Mouse (Mus musculus): ENCODE data around the gene Rasgef1b. TPM values are rescaled to one million over a fixed set of nuclear protein-coding genes. Genes with fewer than 3 reads are reported as not detected.

The Rasgef1b gene
- polyA plus RNA-seq, 1 experiment from 2014 or later: 3.6 TPM

DNA sequence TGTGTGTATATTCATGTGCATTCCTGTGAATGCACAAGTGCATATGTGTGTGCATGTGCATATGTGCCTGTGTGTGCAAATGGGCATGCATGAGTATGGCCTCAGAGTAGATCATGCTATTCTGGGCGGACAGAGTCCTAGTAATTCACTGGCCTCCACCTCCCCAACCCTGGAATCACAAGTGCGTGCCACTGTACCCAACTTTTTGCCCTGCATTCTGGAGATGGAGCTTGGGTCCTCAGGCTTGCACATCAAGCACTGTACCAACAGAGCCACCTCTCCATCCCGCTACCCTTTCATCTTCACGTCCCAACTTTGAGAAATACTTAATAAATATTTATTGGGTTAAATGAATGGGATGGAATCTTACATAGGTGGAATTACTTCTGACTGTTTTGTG lies 138.3 kb downstream of the Rasgef1b start:
- WGBS: 90% methylated on average over 4 of the region's 4 CpGs
- ATAC-seq: no peak
- H3K27ac ChIP-seq (ENCODE audit: low read depth, low read length): no peak overlapping the region
- no peaks in the 10 kb centered on the region for H3K36me3 ChIP-seq (ENCODE audit: control insufficient read depth, insufficient read depth)
- TF ChIP-seq CTCF (IDR thresholded peaks at IDR 0.05; ENCODE audit: low read depth): no peak
- H3K4me3 ChIP-seq (ENCODE audit: low read depth, low read length): no peak overlapping the region
- no peak overlapping the region for H3K4me2 ChIP-seq (replicated peaks; ENCODE audit: low read depth)
- H3K4me1 ChIP-seq (replicated peaks; ENCODE audit: control insufficient read depth, insufficient read depth, low read length): no peaks in the 10 kb centered on the region
- no peaks in the 10 kb centered on the region for H3K27me3 ChIP-seq (replicated peaks; ENCODE audit: control insufficient read depth, insufficient read depth, low read length)
- H3K9me3 ChIP-seq (ENCODE audit: control insufficient read depth): no peaks in the 10 kb centered on the region
- H3K9ac ChIP-seq (ENCODE audit: low read depth, low read length): no peak overlapping the region

DNA sequence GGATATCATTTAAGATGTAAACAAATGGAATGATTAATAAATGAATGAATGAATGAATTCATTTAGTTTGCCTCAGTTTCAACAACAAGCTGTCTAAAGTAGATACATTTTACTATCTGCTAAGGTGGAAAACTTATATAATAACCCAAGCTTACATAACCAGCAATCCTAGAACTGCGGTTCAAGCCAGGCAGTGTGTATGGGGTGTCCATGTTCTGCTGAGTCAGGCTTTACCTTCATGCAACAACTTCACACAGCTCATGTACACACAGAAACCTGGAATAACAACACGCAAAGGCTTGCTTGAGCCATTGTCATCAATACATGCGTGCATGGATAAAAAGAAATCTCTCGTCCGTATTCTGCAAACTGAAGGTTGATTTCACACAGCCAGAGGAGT lies 140.9 kb downstream of the Rasgef1b start:
- Histone ChIP-seq H3K27me3 (replicated peaks; ENCODE audit: control insufficient read depth, insufficient read depth, low read length) (no peaks in the 10 kb centered on the region), H3K4me2 (replicated peaks; ENCODE audit: low read depth) (no peak overlapping the region), H3K4me3 (ENCODE audit: low read depth, low read length) (no peak overlapping the region), H3K27ac (ENCODE audit: low read depth, low read length) (no peak overlapping the region), H3K9me3 (ENCODE audit: control insufficient read depth) (no peaks in the 10 kb centered on the region), H3K4me1 (replicated peaks; ENCODE audit: control insufficient read depth, insufficient read depth, low read length) (no peaks in the 10 kb centered on the region), H3K36me3 (ENCODE audit: control insufficient read depth, insufficient read depth) (no peaks in the 10 kb centered on the region), H3K9ac (ENCODE audit: low read depth, low read length) (no peak overlapping the region)
- WGBS: 95% methylated on average over 5 of the region's 5 CpGs
- ATAC-seq: no peak
- TF ChIP-seq CTCF (IDR thresholded peaks at IDR 0.05; ENCODE audit: low read depth): no peak

DNA sequence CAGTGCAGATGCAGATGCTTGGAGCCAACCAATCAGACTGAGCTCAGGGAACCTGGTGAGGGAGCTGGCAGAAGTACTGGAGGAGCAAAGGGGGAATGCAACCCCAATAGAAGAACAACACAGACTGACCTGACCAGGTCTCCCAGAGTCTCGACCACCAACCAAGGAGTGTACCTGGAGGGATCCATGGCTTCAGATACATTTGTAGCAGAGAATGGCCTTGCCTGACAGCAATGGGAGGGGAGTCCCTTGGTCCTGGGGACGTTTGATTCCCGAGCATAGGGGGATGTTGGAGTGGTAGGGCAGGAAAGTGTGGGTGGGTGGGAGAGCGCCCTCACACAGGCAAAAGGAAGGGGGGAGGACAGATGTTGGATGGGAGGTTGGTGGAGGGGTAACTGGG lies 141.3 kb downstream of the Rasgef1b start:
- TF ChIP-seq CTCF (IDR thresholded peaks at IDR 0.05; ENCODE audit: low read depth): no peak
- Histone ChIP-seq H3K27me3 (replicated peaks; ENCODE audit: control insufficient read depth, insufficient read depth, low read length) (no peaks in the 10 kb centered on the region), H3K9ac (ENCODE audit: low read depth, low read length) (no peak overlapping the region), H3K36me3 (ENCODE audit: control insufficient read depth, insufficient read depth) (no peaks in the 10 kb centered on the region), H3K4me1 (replicated peaks; ENCODE audit: control insufficient read depth, insufficient read depth, low read length) (no peaks in the 10 kb centered on the region), H3K9me3 (ENCODE audit: control insufficient read depth) (no peaks in the 10 kb centered on the region), H3K4me2 (replicated peaks; ENCODE audit: low read depth) (no peak overlapping the region), H3K4me3 (ENCODE audit: low read depth, low read length) (no peak overlapping the region), H3K27ac (ENCODE audit: low read depth, low read length) (no peak overlapping the region)
- WGBS: 73% methylated on average over 4 of the region's 4 CpGs
- ATAC-seq: no peak

DNA sequence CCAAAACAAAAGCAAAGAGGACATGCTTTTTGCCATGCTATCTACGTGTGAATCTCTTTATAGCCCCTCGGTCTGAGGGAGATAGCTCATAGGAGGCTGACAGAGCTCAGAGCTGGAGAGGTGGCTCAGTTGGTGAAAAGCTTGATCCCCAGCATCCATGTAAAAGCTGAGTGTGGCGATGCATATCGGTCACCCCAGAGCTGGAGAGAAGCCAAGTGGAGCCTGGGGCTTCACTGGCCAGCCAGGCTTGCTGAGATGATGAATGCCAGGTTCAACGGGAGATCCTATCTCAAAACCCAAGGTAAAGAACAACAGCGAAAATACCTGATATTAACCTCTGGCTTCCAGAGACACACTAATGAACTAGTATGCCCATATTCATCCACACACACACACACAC lies 142.6 kb downstream of the Rasgef1b start:
- no peak overlapping the region for H3K27ac ChIP-seq (ENCODE audit: low read depth, low read length)
- no peaks in the 10 kb centered on the region for H3K4me1 ChIP-seq (replicated peaks; ENCODE audit: control insufficient read depth, insufficient read depth, low read length)
- no peak for ATAC-seq
- H3K9me3 ChIP-seq (ENCODE audit: control insufficient read depth): no peaks in the 10 kb centered on the region
- TF ChIP-seq CTCF (IDR thresholded peaks at IDR 0.05; ENCODE audit: low read depth): no peak
- WGBS: 90% methylated on average over 6 of the region's 6 CpGs
- no peak overlapping the region for H3K4me2 ChIP-seq (replicated peaks; ENCODE audit: low read depth)
- H3K27me3 ChIP-seq (replicated peaks; ENCODE audit: control insufficient read depth, insufficient read depth, low read length): no peaks in the 10 kb centered on the region
- H3K36me3 ChIP-seq (ENCODE audit: control insufficient read depth, insufficient read depth): no peaks in the 10 kb centered on the region
- no peak overlapping the region for H3K4me3 ChIP-seq (ENCODE audit: low read depth, low read length)
- no peak overlapping the region for H3K9ac ChIP-seq (ENCODE audit: low read depth, low read length)

DNA sequence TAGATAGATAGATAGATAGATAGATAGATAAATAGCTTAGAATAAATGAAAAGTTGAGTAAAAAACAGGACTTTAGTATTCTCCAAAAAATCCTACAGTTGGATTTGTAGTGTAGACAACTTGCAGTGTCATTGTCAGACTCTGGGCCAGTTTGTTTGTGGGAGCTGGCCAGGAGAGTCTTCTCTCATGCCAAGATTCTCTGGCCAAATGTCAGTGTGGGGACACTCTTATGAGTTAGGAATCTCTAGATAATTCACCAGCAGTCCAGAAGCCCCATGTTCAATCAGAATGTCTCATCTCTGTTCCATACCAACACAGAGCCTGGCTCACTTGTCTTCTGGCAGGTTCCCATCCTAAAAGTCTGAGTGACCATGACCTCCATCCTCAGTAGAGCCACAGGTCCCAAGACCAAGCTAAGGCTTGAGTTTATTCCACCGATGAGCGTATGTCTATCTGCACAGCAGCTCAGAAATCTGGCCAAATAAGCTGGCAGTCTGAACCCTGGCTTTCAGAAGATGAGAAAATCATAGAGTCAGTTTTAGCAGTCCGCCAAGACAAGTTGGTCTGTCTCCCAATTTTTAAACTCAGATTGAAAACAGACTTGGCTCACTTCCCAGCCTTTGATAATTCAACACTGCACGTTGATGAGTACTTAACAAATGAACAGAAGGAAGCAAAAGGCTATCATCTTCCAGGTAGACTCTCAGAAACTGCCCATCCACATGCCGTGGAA lies 143.5 kb downstream of the Rasgef1b start:
- no peak for ATAC-seq
- no peak overlapping the region for H3K4me3 ChIP-seq (ENCODE audit: low read depth, low read length)
- H3K4me2 ChIP-seq (replicated peaks; ENCODE audit: low read depth): no peak overlapping the region
- H3K36me3 ChIP-seq (ENCODE audit: control insufficient read depth, insufficient read depth): no peaks in the 10 kb centered on the region
- H3K27me3 ChIP-seq (replicated peaks; ENCODE audit: control insufficient read depth, insufficient read depth, low read length): no peaks in the 10 kb centered on the region
- no peaks in the 10 kb centered on the region for H3K9me3 ChIP-seq (ENCODE audit: control insufficient read depth)
- no peak overlapping the region for H3K9ac ChIP-seq (ENCODE audit: low read depth, low read length)
- no peak overlapping the region for H3K27ac ChIP-seq (ENCODE audit: low read depth, low read length)
- TF ChIP-seq CTCF (IDR thresholded peaks at IDR 0.05; ENCODE audit: low read depth): no peak
- H3K4me1 ChIP-seq (replicated peaks; ENCODE audit: control insufficient read depth, insufficient read depth, low read length): no peaks in the 10 kb centered on the region
- WGBS: 71% methylated on average over 5 of the region's 5 CpGs

DNA sequence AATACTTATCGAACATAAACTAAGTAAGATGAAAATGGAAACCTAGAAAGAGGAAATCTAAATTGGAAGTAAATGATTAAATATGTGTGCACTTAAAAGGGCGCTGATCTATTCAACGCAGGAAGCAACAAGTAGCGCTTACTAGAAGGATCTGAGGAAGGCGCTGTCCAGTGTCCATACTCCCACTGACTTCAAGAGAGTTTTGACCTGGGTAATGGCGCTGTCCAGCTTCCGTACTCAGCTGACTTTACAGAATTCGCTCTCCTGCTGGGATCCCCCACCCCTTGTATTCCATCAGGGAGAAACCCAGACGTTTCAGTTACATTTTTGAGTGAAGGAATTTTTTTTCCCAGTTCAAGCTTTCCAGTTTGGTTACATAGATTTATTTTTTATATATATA lies 144.6 kb downstream of the Rasgef1b start:
- no peaks in the 10 kb centered on the region for H3K36me3 ChIP-seq (ENCODE audit: control insufficient read depth, insufficient read depth)
- no peaks in the 10 kb centered on the region for H3K9me3 ChIP-seq (ENCODE audit: control insufficient read depth)
- H3K27ac ChIP-seq (ENCODE audit: low read depth, low read length): no peak overlapping the region
- no peak overlapping the region for H3K9ac ChIP-seq (ENCODE audit: low read depth, low read length)
- H3K4me2 ChIP-seq (replicated peaks; ENCODE audit: low read depth): no peak overlapping the region
- ATAC-seq: no peak
- H3K4me1 ChIP-seq (replicated peaks; ENCODE audit: control insufficient read depth, insufficient read depth, low read length): no peaks in the 10 kb centered on the region
- TF ChIP-seq CTCF (IDR thresholded peaks at IDR 0.05; ENCODE audit: low read depth): no peak
- 76% methylated on average over 9 of the region's 9 CpGs for WGBS
- H3K27me3 ChIP-seq (replicated peaks; ENCODE audit: control insufficient read depth, insufficient read depth, low read length): no peaks in the 10 kb centered on the region
- H3K4me3 ChIP-seq (ENCODE audit: low read depth, low read length): no peak overlapping the region
